Mouse (Mus musculus): Measurements from ENCODE around the gene Hoxc5.

DNA sequence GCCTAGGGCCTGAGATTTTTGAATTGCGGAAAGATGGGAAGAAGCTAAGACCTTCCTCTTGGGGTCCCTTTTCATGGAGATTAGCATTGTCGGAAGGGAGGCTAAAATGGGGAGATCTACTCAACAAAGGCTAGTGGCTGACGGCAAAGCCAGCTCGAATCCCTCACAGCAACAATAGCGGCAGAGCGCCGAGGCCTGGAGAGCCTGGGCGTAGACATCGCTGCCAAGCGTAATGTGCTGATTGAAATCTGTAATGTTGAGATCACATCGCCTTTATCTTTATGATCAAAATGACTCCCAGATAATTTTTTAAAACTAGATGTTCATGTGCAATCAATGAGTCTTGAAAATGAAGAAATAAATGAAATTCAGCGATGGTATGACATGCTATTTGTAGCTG, 32.8 kb upstream of the Hoxc5 start:
- no peak for TF ChIP-seq CTCF (IDR thresholded peaks at IDR 0.05; ENCODE audit: borderline replicate concordance, insufficient read depth, low read length)
- TF ChIP-seq POLR2A (IDR thresholded peaks at IDR 0.05; ENCODE audit: low read depth, low read length): no peak
